Comparison of ENCODE assay signal across 17 mouse cellular contexts in genomic region chr12:40917486-40917885, GRCm38 (mm10).
DNase-seq lines count a peak whose midpoint lies in the region; ATAC-seq and TF ChIP-seq lines count a peak whose summit lies in the region.
"Had no signal": no experiment of that assay in that cellular context is flagged by ENCODE, and none has a peak within 500 bp of the region (broad histone marks: within the 10 kb centered on the region; RNA-seq: fewer than 3 reads in every experiment).

No protein-coding gene starts in this region.

- 63% methylated on average over 3 of the region's 3 CpGs for WGBS in lung, embryonic 16.5 days
- WGBS in stomach, embryonic 15.5 days = 84% methylated on average over 3 of the region's 3 CpGs

- no peaks in the 10 kb centered on the region for H3K27me3 ChIP-seq in lung, embryonic 16.5 days (ENCODE audit: control insufficient read depth, insufficient read depth, low read depth, low read length)
- H3K27me3 ChIP-seq in stomach, embryonic 15.5 days (replicated peaks) = no peaks in the 10 kb centered on the region
- H3K27me3 ChIP-seq: hindbrain, embryonic 15.5 days; Patski had no signal

- H3K9me3 ChIP-seq in lung, embryonic 16.5 days (ENCODE audit: control insufficient read depth, low read length) = no peaks in the 10 kb centered on the region; the same call in 1 of the 2 replicates
- no peaks in the 10 kb centered on the region for H3K9me3 ChIP-seq in ES-E14 (ENCODE audit: control insufficient read depth, insufficient read depth, low read depth, low read length)
- H3K9me3 ChIP-seq in stomach, embryonic 15.5 days = no peaks in the 10 kb centered on the region

- H3K36me3 ChIP-seq in lung, embryonic 16.5 days (ENCODE audit: control insufficient read depth, insufficient read depth, low read length) = no peaks in the 10 kb centered on the region
- no peaks in the 10 kb centered on the region for H3K36me3 ChIP-seq in ES-E14 (ENCODE audit: control insufficient read depth, insufficient read depth, low read length, poor library complexity, severe bottlenecking)
- H3K36me3 ChIP-seq in stomach, embryonic 15.5 days = no peaks in the 10 kb centered on the region
- H3K36me3 ChIP-seq: hindbrain, embryonic 15.5 days had no signal

- no peak overlapping the region for H3K4me3 ChIP-seq in lung, embryonic 16.5 days (ENCODE audit: low read length)
- no peak overlapping the region; a peak in 1 of 4 replicates for H3K4me3 ChIP-seq in ES-E14 (ENCODE audit: insufficient read depth in 1 of 2, low read depth in 1 of 2, low read length in 2 of 2, poor library complexity in 1 of 2, severe bottlenecking in 1 of 2)
- no peak overlapping the region for H3K4me3 ChIP-seq in stomach, embryonic 15.5 days (replicated peaks)
- H3K4me3 ChIP-seq: hindbrain, embryonic 15.5 days had no signal

- ATAC-seq in lung, embryonic 16.5 days (ENCODE audit: low read depth) = peak; percentile 54
- peak; percentile 80 for ATAC-seq in stomach, embryonic 15.5 days (ENCODE audit: insufficient read depth, low FRiP score, low read depth)
- ATAC-seq in frontal cortex, adult (ENCODE audit: low TSS enrichment) = no peak
- ATAC-seq: forebrain, embryonic 14.5 days; Patski had no signal

- H3K4me1 ChIP-seq in lung, embryonic 16.5 days (replicated peaks; ENCODE audit: control insufficient read depth, insufficient read depth, low read length) = peaks cover 3% of the 10 kb centered on the region; the same call in 1 of the 2 replicates
- peaks cover 2 to 10% of the 10 kb centered on the region in 2 experiments; a peak in 2 of 4 replicates for H3K4me1 ChIP-seq in ES-E14 (ENCODE audit: control insufficient read depth in 2 of 2, insufficient read depth in 2 of 2, low read length in 2 of 2, poor library complexity in 1 of 2)
- H3K4me1 ChIP-seq in stomach, embryonic 15.5 days = no peaks in the 10 kb centered on the region
- H3K4me1 ChIP-seq: hindbrain, embryonic 15.5 days had no signal

- DNase-seq in lung, postnatal 14 days = no peak
- peak; percentile 93 for DNase-seq in ES-E14 (ENCODE audit: low read depth, low spot score)
- DNase-seq in gonadal fat pad, adult 2 months (ENCODE audit: low read depth) = peak; percentile 3
- DNase-seq in adrenal gland, postnatal 25 days = no peak
- no peak for DNase-seq in thymus, adult 18-20 months
- DNase-seq: cerebellum, adult 18-20 months; heart, postnatal 10 days; kidney, adult 9 months; lung, postnatal 10 days; spleen, adult 18-20 months had no signal

- no peak overlapping the region for H3K4me2 ChIP-seq in lung, embryonic 16.5 days (ENCODE audit: low read depth, low read length)
- no peak overlapping the region for H3K4me2 ChIP-seq in stomach, embryonic 15.5 days
- H3K4me2 ChIP-seq: hindbrain, embryonic 15.5 days; liver, embryonic 11.5 days had no signal

- H3K27ac ChIP-seq in lung, embryonic 16.5 days (ENCODE audit: low read length) = no peak overlapping the region
- peak overlapping the region; percentile 80 for H3K27ac ChIP-seq in ES-E14 (ENCODE audit: insufficient read depth, low read depth, low read length, poor library complexity, severe bottlenecking)
- H3K27ac ChIP-seq in stomach, embryonic 15.5 days = no peak overlapping the region
- H3K27ac ChIP-seq: hindbrain, embryonic 15.5 days had no signal

- H3K9ac ChIP-seq in lung, embryonic 16.5 days (ENCODE audit: low read length) = no peak overlapping the region
- H3K9ac ChIP-seq in ES-E14 (ENCODE audit: insufficient read depth, low read depth, low read length, poor library complexity, severe bottlenecking) = peak overlapping the region; percentile 57; the same call in 1 of the 2 replicates
- no peak overlapping the region for H3K9ac ChIP-seq in stomach, embryonic 15.5 days
- H3K9ac ChIP-seq: hindbrain, embryonic 15.5 days had no signal

- in situ Hi-C loops in ES-E14 (cut with MboI; ENCODE audit: low sequenced_read_pairs in 2 of 2, unreplicated experiment in 2 of 2) = no loop called here

TF ChIP-seq in ES-E14, 5 proteins besides CTCF, POLR2A, EP300 and RAD21:
- TF ChIP-seq ZNF384 (IDR thresholded peaks at IDR 0.05; ENCODE audit: low read depth, low read length) (no peak), ZC3H11A (IDR thresholded peaks at IDR 0.05; ENCODE audit: borderline replicate concordance, low read depth, low read length) (no peak), MAFK (IDR thresholded peaks at IDR 0.05; ENCODE audit: insufficient read depth, low read depth, low read length) (no peak), CHD2 (IDR thresholded peaks at IDR 0.05; ENCODE audit: low read depth, low read length) (no peak), HCFC1 (IDR thresholded peaks at IDR 0.05; ENCODE audit: borderline replicate concordance, insufficient read depth, low read length) (no peak)

Comparison
In these comparisons a context has a peak if more than half of its experiments do, and no peak if none do; other contexts are left out.
1. DNase-seq: peak in ES-E14 (single experiment) and gonadal fat pad, adult 2 months (single experiment); none in lung, postnatal 14 days (single experiment), adrenal gland, postnatal 25 days (single experiment) and thymus, adult 18-20 months (0 of 2).